Mouse (Mus musculus): ENCODE data around the gene Trappc6a. TPM values are rescaled to one million over a fixed set of nuclear protein-coding genes. Genes with fewer than 3 reads are reported as not detected.

The Trappc6a gene
- total and polyA plus RNA-seq, 3 experiments: 41.1 to 201 (median 72.2) TPM

DNA sequence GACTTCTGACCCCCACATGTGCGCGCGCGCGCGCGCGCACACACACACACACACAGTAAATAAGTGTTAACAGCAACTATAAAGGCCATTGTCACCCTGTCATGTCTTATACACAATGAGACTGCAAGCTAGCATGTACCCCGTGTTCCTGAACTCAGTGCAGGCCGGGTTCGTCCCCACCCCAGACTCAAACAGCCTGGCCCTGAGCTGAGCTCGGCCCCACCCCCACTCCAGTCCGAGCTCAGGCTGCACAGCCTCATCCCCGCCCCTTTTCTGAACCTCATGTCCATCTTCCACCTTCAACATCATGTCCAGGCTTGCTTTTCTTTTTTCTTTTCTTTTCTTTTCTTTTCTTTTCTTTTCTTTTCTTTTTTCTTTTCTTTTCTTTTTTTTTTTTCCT lies 37.9 kb upstream of the Trappc6a start:
- Histone ChIP-seq H3K9me3 (replicated peaks; ENCODE audit: low read length) (peaks cover 15% of the 10 kb centered on the region), H3K27me3 (replicated peaks) (peaks cover 78% of the 10 kb centered on the region), H3K36me3 (replicated peaks in 1 of 2; ENCODE audit: control insufficient read depth in 1 of 2, insufficient read depth in 1 of 2, low read length in 1 of 2) (no peaks in the 10 kb centered on the region), H3K27ac (ENCODE audit: insufficient read depth, low read depth) (no peak overlapping the region), H3K9ac (ENCODE audit: insufficient read depth, low read depth) (no peak overlapping the region), H3K4me1 (ENCODE audit: control insufficient read depth in 1 of 2, insufficient read depth in 2 of 2) (peaks cover 5 to 24% of the 10 kb centered on the region in 2 experiments), H3K4me3 (replicated peaks in 1 of 3; ENCODE audit: low read depth in 2 of 3, low read length in 2 of 3, poor library complexity in 1 of 3) (no peak overlapping the region), H3K4me2 (ENCODE audit: insufficient read depth, low read depth, poor library complexity, severe bottlenecking) (no peak overlapping the region), H3K79me2 (replicated peaks; ENCODE audit: control insufficient read depth, extremely low read depth, insufficient read depth, poor library complexity, severe bottlenecking) (no peaks in the 10 kb centered on the region)
- TF ChIP-seq NELFE (IDR thresholded peaks at IDR 0.05; ENCODE audit: low read depth, low read length): no peak
- TF ChIP-seq PAX5 (IDR thresholded peaks at IDR 0.05; ENCODE audit: low read length): no peak
- no peak for TF ChIP-seq JUN (IDR thresholded peaks at IDR 0.05; ENCODE audit: insufficient read depth, low read depth, low read length)
- TF ChIP-seq ZNF384 (IDR thresholded peaks at IDR 0.05; ENCODE audit: low read depth, low read length): no peak
- no peak for TF ChIP-seq MAZ (IDR thresholded peaks at IDR 0.05; ENCODE audit: low read depth, low read length)
- no peak for TF ChIP-seq USF1 (IDR thresholded peaks at IDR 0.05; ENCODE audit: low read depth, low read length)
- TF ChIP-seq ETS1 (conservative IDR thresholded peaks at IDR 0.05; ENCODE audit: low read depth, low read length): no peak
- TF ChIP-seq SIN3A (IDR thresholded peaks at IDR 0.05; ENCODE audit: low read length): no peak
- no peak for TF ChIP-seq KAT2A (IDR thresholded peaks at IDR 0.05; ENCODE audit: insufficient replicate concordance, low read length)
- TF ChIP-seq MEF2A (IDR thresholded peaks at IDR 0.05; ENCODE audit: borderline replicate concordance, low read depth, low read length): no peak
- TF ChIP-seq MAX (IDR thresholded peaks at IDR 0.05; ENCODE audit: low read length): no peak
- TF ChIP-seq EP300 (IDR thresholded peaks at IDR 0.05; ENCODE audit: low read length): no peak
- no peak for TF ChIP-seq TCF12 (IDR thresholded peaks at IDR 0.05; ENCODE audit: low read depth, low read length)
- no peak for TF ChIP-seq RCOR1 (conservative IDR thresholded peaks at IDR 0.05; ENCODE audit: low read depth, low read length)
- in situ Hi-C loops (cut with MboI; ENCODE audit: low pct_ligation_motif_present, low pct_unique_long_range_greater_than_20kb, low sequenced_read_pairs) (no loop called here), dilution Hi-C loops (cut with MboI; ENCODE audit: extremely low pct_ligation_motif_present, extremely low pct_unique_long_range_greater_than_20kb, low sequenced_read_pairs) (no loop called here)
- no peak for DNase-seq (ENCODE audit: extremely low read depth)

DNA sequence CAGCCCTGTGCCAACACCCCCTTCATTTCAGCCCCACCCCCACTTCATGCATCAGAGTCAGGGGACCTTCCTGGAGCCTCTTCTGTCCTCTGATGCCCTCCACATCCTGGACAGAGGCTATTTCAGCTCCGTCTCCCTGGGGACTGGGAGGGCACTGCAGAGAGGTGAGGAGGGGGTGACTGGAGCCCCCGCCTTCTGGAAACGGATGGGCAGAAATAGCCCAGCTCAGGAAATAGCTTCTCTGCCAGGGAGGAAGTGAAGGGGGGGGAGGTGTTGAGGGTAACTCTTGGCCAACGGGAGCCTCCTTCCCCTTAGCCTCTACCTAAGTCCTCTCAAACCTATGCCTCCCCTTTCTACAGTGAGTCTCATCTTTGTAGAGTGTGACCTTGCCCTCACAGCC lies 35.8 kb upstream of the Trappc6a start:
- no peak overlapping the region for H3K27ac ChIP-seq (ENCODE audit: insufficient read depth, low read depth)

More for the DNA sequence above, 35.8 kb upstream of the Trappc6a start:
- peaks cover 5 to 23% of the 10 kb centered on the region in 2 experiments for H3K4me1 ChIP-seq (ENCODE audit: control insufficient read depth in 1 of 2, insufficient read depth in 2 of 2)
- H3K36me3 ChIP-seq (replicated peaks in 1 of 2; ENCODE audit: control insufficient read depth in 1 of 2, insufficient read depth in 1 of 2, low read length in 1 of 2): no peaks in the 10 kb centered on the region
- H3K9me3 ChIP-seq (replicated peaks; ENCODE audit: low read length): peaks cover 16% of the 10 kb centered on the region
- in situ Hi-C loops (cut with MboI; ENCODE audit: low pct_ligation_motif_present, low pct_unique_long_range_greater_than_20kb, low sequenced_read_pairs) (no loop called here), dilution Hi-C loops (cut with MboI; ENCODE audit: extremely low pct_ligation_motif_present, extremely low pct_unique_long_range_greater_than_20kb, low sequenced_read_pairs) (no loop called here)
- no peak overlapping the region for H3K4me3 ChIP-seq (replicated peaks in 1 of 3; ENCODE audit: low read depth in 2 of 3, low read length in 2 of 3, poor library complexity in 1 of 3)
- H3K9ac ChIP-seq (ENCODE audit: insufficient read depth, low read depth): no peak overlapping the region
- no peak for TF ChIP-seq RCOR1 (conservative IDR thresholded peaks at IDR 0.05; ENCODE audit: low read depth, low read length)
- TF ChIP-seq MXI1 (IDR thresholded peaks at IDR 0.05; ENCODE audit: low read depth, low read length): no peak
- no peak for TF ChIP-seq MAX (IDR thresholded peaks at IDR 0.05; ENCODE audit: low read length)
- TF ChIP-seq SMC3 (IDR thresholded peaks at IDR 0.05; ENCODE audit: low read depth, low read length): no peak
- TF ChIP-seq MEF2A (IDR thresholded peaks at IDR 0.05; ENCODE audit: borderline replicate concordance, low read depth, low read length): no peak
- TF ChIP-seq SIN3A (IDR thresholded peaks at IDR 0.05; ENCODE audit: low read length): no peak
- TF ChIP-seq JUND (conservative IDR thresholded peaks at IDR 0.05; ENCODE audit: low read depth, low read length): no peak
- no peak for TF ChIP-seq USF2 (conservative IDR thresholded peaks at IDR 0.05; ENCODE audit: low read depth, low read length)
- no peak for TF ChIP-seq ETS1 (conservative IDR thresholded peaks at IDR 0.05; ENCODE audit: low read depth, low read length)
- TF ChIP-seq POLR2AphosphoS2 (IDR thresholded peaks at IDR 0.05; ENCODE audit: low read depth, low read length): no peak
- no peak for TF ChIP-seq MAZ (IDR thresholded peaks at IDR 0.05; ENCODE audit: low read depth, low read length)
- no peak for TF ChIP-seq NRF1 (IDR thresholded peaks at IDR 0.05; ENCODE audit: low read depth, low read length)
- no peak for TF ChIP-seq EP300 (IDR thresholded peaks at IDR 0.05; ENCODE audit: low read length)
- no peak for DNase-seq (ENCODE audit: extremely low read depth)
- H3K79me2 ChIP-seq (replicated peaks; ENCODE audit: control insufficient read depth, extremely low read depth, insufficient read depth, poor library complexity, severe bottlenecking): no peaks in the 10 kb centered on the region
- no peak overlapping the region for H3K4me2 ChIP-seq (ENCODE audit: insufficient read depth, low read depth, poor library complexity, severe bottlenecking)
- peaks cover 74% of the 10 kb centered on the region for H3K27me3 ChIP-seq (replicated peaks)
